Mouse (Mus musculus) activated CD4-positive, CD25-positive, alpha-beta regulatory T cell, adult 4 months (primary cell): ENCODE data around the gene Kif26b. TPM values are rescaled to one million over a fixed set of nuclear protein-coding genes. Genes with fewer than 3 reads are reported as not detected.

Experiments
- ATAC-seq: one replicate; pipeline ENCODE4 v1.8.0; 2017
- polyA plus RNA-seq, 2 experiments: library from polyadenylated mRNA; unstranded; fragments of 100-300 nt; shearing (Covaris generic); gene quantifications; one replicate each; pipeline ENCODE4 v1.2.1; 2017

Gene Kif26b
- polyA plus RNA-seq: not detected

DNA sequence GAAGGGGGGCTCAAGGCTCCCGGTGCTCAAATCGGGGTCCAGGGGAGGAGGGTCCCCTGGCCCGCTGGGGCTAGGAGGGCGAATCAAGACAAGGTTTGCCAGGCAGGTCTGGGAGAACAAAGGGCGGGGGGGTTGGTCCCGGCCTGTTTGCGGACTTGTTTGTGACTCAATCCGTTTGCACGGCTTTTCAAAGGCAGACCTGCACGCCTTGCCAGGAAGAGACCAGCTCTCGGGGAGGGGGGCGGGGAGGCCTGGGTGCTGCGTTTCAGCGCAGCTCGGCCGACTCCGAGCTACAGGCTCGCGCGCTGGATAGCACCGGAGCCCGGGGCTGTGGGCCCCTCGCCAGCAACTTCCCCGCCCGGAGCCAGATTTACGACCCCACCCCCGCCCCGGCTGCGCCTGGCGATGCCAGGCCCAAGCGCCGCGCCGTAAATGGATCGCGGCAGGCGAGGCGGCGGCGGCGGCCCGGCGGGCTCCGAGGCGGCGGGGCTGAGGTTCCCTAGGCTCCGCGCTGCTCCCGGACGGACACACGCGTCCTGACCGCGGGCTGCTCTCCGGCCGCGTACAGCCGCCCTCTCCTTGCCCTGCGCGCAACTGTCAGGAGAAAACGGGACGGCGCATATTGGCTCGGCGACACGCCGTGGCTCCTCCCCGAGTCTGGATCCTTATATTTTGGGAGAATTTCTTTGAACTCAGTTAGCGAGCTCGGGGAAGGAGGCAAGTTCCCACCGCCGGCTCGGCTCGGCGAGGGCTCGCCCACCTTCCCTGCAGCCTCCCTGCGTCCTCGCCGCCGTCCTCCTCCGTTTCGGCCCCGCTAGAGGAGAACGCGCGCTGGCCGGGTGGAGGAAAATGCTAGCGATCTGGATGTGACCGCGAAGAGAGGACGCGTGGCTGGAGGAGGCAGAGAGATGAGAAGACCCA, at the start of gene Kif26b:
TSS of gene Kif26b (plus strand) at position 695 of the 921 bp plus-strand sequence.
- no peak for ATAC-seq

DNA sequence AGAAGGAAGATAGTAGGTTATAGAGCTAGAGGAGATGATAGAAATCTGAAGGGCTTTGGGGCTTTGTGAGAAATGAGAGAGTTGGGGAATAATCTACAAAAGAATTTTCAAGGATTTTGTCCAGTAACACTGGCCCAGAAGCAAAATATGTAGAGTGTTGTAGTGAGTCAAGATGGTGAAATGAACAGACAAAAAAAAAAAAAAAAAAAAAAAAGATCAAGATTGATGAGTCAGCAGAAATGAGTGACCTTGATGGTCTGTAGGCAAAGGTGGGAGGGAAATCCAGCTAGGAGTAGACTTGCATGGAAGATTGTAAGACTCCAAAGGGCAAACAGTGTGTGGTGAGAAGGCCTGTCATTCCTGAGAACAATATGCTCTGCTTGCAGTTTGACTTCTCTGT, 45.1 kb upstream of the Kif26b start:
- no peak for ATAC-seq

DNA sequence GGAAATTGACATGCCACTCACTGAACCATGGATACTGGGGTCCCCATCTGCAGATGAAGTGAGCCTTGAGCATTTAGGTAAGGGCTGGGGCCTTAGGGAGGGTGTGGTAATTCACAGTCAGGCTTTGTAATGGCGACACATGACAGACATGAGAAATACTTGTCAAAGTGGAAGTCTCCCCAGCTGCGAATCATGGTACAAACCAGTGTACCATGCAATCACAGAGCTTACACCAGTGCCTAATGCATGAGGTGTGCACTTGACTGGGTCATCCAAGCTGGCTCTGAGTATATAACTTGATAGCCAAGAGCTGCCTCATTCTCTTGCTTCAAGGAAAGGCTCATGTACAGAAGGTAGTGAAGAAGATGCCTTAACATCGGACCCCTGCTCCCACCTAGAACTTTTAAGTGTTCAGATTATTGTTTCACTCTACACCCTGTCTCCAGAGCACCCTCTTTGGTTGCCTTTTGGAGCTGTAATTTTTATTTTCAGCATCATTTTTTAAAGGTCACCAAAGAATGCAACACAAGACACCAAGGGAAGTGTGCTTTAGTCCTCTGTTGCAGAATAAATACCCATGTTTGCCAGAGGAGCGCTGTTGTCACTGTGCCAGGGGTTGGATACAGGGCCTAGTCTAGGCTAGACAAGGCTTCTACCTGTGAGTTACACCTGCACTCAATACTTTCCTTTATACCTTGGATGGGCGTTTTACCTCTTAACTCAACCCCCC, 43.6 kb upstream of the Kif26b start:
- ATAC-seq: no peak

DNA sequence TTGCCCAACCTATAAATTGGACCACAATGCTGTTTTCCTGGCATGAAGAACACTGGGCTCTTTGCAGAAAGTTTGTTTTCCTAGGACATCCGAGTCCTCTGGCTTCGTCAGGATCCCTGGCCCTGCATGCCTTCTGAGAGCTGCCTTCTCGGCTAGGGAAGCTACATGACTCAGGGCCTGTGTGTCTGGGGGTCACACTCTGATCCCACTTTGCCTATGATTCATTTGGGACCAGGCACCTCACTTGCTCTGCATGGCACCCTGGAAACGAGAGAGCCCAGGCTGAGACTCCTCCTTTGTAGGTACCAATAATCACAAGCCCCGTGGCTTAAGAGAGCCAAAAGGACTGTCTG, 43.1 kb upstream of the Kif26b start:
- ATAC-seq: no peak

DNA sequence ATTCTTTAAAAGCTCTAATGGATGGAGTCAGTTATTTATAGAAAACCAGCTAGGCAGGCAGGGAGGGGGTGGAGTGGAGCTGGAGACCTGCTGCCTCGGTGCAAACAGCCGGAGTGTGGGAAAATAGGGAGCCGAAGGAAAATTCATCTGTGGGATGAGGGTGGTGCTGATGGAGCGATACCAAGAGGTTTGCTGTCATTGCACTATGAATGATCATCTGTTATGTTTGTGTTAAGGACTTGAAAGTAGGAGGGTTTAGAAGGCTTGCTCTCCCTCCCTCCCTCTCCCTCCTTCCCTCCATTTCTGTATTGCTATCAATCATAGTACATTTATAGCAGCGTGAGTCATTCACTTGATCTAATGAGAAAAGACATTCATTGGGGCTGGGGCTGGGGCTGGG, 42.1 kb upstream of the Kif26b start:
- no peak for ATAC-seq

DNA sequence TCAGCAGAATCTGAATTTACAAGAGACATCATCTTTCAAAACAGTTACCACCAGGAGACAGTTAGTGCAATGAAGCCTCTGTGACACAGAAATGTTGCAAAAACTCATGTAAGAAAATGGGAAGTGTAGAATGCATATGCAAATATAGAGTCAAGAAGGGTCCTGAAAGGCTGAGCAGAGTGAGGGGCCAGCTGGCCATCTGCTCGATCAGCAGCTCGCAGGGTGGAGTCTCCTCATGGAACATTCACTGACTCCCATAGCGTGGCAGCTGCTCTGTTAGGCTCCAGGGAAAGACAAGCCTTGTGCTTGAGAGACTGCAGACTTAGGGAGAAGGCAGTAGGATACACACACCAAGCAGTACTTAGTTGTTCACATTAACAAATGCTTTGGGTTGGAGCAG, 39.8 kb upstream of the Kif26b start:
- no peak for ATAC-seq

DNA sequence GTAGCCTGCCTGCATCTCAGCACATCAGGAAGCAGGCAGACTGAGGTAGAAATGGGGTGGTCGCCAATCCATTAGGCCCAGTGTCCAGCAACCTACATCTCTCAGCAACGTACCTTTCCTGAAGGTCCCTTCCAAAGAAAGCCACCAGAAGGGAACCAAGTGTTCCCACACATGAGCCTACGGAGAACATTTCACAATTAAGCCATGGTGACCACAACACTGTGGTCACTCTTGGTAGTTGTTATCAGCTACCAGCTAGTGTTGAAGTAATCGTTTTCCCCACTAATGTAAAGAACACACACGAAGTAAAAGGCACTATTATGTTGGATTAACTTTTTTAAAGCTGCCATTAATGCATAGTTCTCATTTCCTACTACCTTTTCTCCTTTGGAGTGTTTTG, 37.2 kb upstream of the Kif26b start:
- no peak for ATAC-seq

DNA sequence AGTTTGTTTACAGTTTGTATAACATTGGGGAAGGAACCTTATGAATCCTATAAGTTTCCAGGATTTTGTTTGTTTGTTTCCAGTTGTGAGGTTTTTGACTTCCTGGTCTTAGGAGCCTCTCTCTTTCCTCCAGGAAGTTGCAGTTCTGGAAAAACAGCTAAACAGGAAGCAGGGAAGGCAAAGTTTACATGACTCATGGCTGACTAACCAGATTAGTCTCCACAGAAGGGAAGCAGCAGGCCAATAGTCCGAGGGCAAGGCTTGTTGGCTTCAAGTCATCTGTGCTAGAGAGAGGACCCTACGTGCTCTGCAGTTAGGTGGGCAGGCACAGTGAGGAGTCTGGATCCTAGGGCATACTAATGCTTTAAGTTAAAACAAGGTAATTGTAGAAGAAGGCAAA, 36.4 kb upstream of the Kif26b start:
- ATAC-seq: no peak

DNA sequence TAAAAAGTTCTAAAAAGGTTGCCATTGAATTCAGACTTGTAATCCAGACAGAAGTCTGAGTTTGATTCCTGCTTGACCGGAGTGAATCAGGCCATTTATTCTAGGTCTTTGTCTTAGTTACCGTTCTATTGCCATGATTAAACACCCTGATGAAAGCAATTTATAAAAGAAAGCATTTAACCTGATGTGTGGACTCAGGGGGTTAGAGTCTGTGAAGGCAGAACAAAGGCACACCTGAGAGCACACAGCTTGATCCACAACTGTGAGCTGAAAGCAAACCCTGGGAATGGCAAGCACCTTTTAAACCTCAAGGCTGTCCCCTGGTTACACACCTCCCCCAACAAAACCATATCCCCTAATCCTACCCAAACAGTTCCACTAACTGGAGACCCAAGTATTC, 32.7 kb upstream of the Kif26b start:
- ATAC-seq: no peak

DNA sequence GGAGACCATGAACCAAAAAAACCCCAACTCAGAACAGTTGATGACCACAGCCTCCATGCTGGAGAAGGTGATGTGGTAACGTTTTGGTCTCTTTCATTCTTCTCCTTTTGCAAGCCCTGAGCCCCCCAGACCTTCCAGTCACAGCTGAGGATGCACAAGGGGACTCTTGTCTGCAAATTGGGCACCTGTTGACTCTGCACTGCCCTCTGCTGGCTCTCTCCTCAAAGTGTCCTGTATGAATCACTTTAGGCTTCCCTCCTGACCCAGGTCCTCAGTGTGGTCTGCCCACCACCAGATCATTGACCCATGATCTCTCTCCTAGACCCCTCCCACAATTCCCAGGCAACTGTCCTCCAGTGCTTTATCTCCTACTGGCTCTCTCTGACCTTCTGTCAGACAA, 32.1 kb upstream of the Kif26b start:
- ATAC-seq: no peak

DNA sequence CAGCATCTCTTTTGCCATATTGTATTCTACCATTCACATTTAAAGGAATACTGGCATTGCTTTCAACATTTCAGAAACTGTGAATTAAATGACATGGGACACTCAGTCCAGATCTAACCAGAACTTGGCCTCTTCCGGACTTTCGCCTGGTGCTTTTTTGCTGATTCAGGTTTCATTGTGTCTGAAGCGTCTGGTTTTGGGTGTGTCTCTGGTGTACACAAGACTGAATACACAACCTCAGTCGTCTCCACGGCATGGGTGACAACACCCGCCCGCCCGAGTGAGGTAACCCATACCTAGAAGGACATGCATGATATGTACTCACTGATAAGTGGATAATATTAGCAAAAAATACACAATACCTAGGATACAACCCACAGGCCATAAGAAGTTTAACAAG, 22.0 kb upstream of the Kif26b start:
- ATAC-seq: no peak

DNA sequence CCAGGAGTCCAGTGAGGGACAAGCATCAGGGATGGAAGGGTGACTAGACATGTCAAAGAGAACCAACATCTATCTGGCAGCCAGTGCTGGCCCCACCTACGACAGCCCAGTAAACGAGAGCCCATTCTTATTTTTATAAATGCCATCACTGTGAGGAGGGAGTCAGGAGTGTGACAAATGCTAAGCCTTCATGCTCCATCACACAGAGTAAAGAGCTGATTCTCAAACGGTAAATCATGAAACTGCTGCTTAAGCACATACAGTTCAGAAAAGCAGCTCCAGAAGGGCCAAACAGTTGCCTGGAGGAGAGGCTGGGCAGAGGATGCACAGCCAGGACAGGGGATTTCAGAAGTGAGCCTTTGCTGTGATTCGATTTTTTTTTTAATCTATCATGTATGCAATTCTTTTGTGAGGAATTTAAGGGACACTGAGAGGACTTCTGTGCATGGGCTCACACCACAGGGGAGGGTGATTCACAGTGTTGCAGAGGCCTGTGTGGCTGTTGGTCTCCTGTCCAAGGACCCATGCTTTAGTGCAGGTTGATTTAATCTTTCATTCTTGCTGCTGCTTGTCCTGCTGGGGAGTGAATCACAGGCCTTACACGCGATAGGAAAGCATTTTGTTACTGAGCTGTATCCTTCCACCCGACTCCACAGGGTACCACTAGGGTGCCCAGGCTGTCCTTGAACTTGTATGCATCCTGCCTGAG, 16.4 kb upstream of the Kif26b start:
- no peak for ATAC-seq

DNA sequence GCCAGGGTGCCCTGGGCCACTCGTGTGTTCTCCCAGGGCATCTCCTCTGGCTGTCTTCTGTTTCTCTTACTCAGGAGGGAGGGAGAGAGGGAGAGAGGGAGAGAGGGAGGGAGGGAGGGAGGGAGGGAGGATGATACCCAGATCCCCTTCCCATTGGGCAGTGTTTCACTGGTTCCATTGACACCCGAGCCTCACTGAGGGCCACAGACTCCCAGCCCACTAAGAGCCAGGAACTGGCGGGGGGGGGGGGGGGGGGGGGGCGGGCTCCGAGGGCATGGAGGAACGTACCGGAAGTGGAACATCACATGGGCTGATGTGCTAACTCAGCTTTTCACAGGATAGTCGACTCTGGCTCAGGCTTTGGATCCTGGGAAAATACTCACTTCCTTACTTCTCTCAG, 15.0 kb upstream of the Kif26b start:
- ATAC-seq: no peak

DNA sequence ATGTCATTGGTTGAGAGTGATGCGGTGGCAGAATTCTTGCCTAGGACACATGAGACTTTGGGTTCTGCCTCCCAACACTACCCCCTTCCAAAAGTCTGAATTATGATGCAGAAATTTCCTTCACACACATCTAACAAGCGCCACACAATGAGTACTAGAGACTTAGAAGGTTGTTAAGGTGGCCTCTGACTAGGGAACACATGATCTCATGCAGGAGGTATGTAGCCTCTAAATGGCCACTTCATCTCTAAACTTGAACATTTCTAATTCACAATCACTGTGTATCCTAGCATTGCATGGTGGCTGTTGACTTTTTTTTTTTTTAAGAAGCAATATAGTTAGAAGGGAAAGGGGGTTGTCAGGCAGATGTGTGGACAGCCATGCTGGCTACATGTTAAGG, 13.1 kb upstream of the Kif26b start:
- ATAC-seq: no peak

DNA sequence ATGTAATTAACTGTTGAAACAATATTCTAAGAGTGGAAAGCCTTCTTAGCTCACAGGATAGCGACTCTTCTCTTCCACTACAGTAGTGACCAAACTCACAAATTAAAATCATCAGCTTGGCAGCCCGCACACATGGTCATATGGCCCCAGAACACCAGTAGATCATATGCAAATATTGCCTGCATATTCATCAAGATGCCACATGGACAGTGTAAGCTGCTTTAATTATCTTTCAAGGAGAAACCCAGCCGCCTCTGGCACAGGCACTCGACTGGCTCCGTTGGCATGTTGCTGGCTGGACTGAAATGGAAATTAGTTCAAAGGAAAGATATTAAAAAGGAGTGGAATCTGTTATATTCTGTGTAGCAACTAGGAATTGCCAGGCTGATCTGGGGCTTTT, 6.5 kb upstream of the Kif26b start:
- ATAC-seq: no peak

DNA sequence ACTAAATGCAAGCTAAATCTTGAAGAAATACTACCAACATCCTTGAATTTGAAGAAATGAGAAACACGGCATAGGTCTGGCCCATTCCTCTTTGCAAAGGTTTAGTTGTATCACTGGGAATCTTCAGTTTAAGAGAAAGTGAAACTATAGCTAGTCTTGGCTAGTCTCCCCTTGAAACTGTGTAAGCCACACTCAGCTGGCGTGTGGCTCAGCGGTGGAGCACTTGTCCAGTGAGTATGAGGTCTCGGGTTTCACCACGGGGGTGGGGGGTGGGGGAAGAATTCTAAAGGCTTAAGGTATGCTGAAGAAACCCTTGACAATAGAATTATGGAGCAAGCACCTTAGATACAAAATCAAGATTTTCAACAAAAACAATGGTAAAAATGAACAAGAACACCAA, 5.8 kb upstream of the Kif26b start:
- ATAC-seq: no peak

DNA sequence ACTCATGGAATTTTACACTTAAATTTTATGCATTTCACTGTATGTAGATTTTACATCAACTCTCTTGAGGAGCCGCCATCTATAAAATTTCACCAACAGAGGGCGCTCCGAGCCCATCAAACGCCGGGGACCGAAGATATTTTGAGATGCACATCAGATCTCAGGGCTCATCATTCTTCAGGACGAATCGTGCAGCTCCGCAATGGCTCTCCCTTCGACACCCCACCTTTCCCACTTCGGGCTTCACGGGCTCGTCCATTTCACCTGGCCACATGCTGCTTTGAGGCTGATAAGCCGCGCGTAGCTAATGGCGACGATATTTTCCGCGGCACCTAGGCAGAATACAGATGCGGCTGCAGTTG, 1.8 kb upstream of the Kif26b start:
- ATAC-seq: peak; percentile 55

DNA sequence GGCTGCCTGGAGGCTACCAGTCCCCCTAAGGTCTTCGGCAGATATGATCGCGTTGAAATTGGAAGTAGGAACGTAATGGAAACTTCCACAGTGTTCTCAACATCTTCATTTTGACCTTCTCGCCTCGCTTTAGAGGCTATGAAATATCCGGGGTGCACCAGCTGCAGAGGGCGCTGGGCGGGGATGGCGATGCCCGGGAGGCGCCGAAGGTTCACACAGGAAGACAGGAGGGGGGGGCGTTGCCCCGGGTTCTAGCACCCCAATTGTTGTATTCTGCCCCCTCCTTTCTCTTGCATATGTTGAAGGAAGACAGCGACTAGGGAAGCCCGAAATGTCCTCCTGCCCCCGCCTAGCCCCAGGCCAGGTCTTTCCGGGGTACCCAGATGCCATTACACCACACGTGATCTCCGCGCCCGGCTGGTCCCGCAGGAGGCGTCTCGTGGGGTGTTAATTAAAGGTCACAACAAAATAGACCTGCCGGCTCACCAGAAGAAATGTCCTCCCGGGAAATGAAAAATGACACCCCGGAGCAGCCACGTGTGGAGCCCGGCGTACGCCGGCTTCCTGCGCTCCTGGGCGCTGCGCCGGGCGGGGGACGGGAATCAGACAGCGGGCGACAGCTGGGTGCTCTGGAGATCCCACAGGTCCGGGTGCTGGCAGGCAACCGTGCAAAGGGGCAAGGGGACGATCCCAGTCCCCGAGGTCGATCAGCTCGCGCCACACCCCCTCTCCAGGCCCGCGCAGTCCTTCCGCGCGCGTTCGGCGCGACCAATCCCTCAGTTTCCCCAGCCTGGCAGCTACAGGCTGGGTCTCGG, 1.2 kb upstream of the Kif26b start:
- ATAC-seq: peak; percentile 42

DNA sequence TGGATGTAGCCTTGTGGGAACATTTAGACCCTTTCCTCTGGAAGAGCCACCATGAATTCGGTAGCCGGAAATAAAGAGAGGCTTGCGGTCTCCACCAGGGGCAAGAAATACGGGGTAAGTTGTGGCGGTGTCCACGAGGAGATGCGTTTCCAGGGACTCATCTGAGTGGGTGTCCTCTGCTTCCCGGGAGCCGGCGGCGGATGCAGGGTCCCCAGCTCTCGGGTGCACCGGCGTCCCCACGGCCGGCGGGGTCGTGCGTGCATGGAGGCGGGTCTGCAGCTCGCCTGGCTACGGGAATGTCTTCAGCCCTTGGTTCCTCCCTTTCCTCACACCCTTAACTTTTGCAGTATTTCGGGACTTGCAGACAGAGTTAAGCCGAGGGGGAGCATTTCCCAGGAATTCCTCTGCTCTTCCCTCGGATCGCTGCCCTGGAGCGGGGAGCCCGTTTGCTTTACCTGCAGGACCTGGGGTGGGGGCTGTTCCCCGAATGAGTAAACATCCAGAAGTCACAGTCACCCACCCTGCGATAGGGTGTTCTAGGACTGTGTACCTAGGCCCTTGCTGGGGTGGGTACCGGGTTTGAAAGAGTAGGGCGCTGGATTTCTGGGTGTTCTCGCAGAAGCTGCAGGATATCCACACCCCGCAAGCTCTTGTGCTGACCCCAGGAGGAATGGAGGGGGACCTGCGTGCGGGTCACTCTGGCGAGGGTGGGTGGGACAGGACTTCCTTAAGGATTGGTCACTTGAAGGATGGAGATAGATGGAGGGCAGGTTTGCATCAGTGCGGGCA, 781 bp downstream of the Kif26b start:
- ATAC-seq: no peak

DNA sequence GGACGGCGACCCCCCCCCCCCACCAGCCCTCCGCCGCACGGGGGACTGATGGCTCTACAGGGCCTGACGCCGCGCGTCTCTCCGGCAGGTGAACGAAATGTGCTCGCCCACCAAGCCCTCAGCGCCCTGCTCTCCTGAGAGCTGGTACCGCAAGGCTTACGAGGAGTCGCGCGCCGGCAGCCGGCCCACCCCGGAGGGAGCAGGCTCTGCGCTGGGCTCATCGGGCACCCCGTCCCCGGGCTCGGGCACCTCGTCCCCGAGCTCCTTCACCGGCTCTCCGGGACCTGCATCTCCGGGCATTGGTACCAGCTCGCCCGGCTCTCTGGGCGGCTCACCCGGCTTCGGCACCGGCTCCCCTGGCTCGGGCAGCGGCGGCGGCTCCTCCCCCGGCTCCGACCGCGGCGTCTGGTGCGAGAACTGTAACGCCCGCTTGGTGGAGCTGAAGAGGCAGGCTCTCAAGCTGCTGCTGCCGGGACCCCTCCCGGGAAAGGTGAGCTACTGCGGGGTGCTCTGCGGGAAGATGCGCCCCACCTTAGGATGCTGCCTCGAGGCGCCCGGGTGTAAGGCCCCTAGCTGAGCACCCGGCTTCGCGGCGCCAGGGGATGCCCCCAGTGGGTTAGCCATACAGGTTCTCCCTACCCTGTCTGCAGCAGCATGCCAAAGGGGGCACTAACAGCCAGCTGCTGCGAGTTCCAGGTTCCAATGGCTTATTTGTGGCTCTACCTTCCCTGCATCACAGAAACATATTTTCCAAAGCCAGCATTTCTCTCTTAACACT, 1.6 kb downstream of the Kif26b start:
- peak; percentile 48 for ATAC-seq

DNA sequence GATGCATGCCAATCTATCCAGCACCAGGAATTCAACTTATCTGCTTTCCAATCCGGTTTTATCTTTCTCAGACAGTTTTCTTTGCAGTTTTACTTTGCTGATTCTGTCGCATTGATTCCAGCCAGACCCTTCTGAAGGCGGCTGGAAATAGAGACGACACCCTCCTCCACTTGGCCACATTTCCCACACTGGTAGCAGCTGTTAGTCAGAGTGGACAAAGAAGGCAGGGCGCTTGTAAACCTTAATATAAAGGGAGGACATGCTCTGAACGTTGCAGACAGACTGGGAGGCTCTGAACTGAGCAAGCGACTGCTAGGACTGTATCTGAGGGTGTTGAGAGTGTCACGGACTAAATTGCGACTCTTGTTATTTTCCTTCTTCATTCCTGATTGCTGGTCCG, 11.3 kb downstream of the Kif26b start:
- no peak for ATAC-seq
